ENCODE assay signal across 10 mouse cellular contexts in genomic region chr8:124386225-124386899, GRCm38 (mm10). TPM values are rescaled to one million over a fixed set of nuclear protein-coding genes. Genes with fewer than 3 reads are reported as not detected.
A peak's percentile ranks its signal among the peaks of the same experiment; 100 is the strongest.
DNase-seq lines count a peak whose midpoint lies in the region.
"Had no signal": no experiment of that assay in that cellular context is flagged by ENCODE, and none has a peak within 500 bp of the region (broad histone marks: within the 10 kb centered on the region; RNA-seq: fewer than 3 reads in every experiment).

No protein-coding gene starts in this region.

- DNase-seq in adrenal gland, adult (ENCODE audit: inconsistent age in 2 of 2, low spot score in 1 of 2): peak; percentile 75 to 81
- no peak for DNase-seq in adrenal gland, postnatal 4 days (ENCODE audit: low spot score in 2 of 2)
- peak; percentile 54 for DNase-seq in ES-CJ7 (ENCODE audit: low read depth, low spot score)
- peak; percentile 52 to 60 for DNase-seq in cerebellum, postnatal 36 days
- DNase-seq in left cerebral cortex, postnatal 25 days (ENCODE audit: low spot score in 2 of 2): peak; percentile 70 to 95
- no peak for DNase-seq in T-cell, adult 2 months (ENCODE audit: low spot score)
- no peak for DNase-seq in thymus, postnatal 25 days
- no peak for DNase-seq in kidney, postnatal 4 days
- DNase-seq: kidney, postnatal 10 days; thymus, adult 2 months had no signal

- intact Hi-C loops in left cerebral cortex, postnatal 25 days (cut with DNase I): loop anchor here (2.0 to 5.0 kb wide), 2 partner anchors 130 to 276 kb away; partner anchors contain the start of gene 2310022B05Rik

RNA-seq across cellular contexts. Expression of gene Pgbd5, which starts 53.1 kb away (rescaled TPM):
- total RNA-seq in adrenal gland, postnatal 4 days (2021): 1 to 10 TPM; 9.1 to 9.5 TPM
- total RNA-seq in left cerebral cortex, postnatal 25 days (2021): 100 to 1,000 TPM; 210 to 228 TPM

Comparison
In these comparisons a context has a peak if more than half of its experiments do, and no peak if none do; other contexts are left out.
1. DNase-seq: peak in adrenal gland, adult (2 of 2), ES-CJ7 (single experiment), cerebellum, postnatal 36 days (2 of 2) and left cerebral cortex, postnatal 25 days (2 of 2); none in adrenal gland, postnatal 4 days (0 of 2), T-cell, adult 2 months (single experiment), thymus, postnatal 25 days (single experiment) and kidney, postnatal 4 days (0 of 2).
2. RNA of gene Pgbd5, which starts 53.1 kb away (total RNA-seq): 210 to 228 TPM in left cerebral cortex, postnatal 25 days; 9.1 to 9.5 TPM in adrenal gland, postnatal 4 days; every median in the first group is over 10 times any median in the second.